Mouse (Mus musculus) heart, postnatal 10 days (tissue): Measurements from ENCODE around the gene Hnrnpl. TPM values are rescaled to one million over a fixed set of nuclear protein-coding genes. Genes with fewer than 3 reads are reported as not detected.

Experiments
- DNase-seq, 2 experiments: peaks; one replicate each; pipeline ENCODE4 v3.0.0; 2021
- intact Hi-C: fragments of 180-260 bp; cut with DNase I; formaldehyde crosslinking; loops from one replicate; pipeline ENCODE4 v1.15.1; 2025
- total RNA-seq, 2 experiments: library from RNA; stranded (reverse); gene quantifications; 2 replicates each; pipeline ENCODE4 v1.2.3; 2021

Gene Hnrnpl
- total RNA-seq = 100 to 1,000 TPM; 423 to 428 TPM

DNA sequence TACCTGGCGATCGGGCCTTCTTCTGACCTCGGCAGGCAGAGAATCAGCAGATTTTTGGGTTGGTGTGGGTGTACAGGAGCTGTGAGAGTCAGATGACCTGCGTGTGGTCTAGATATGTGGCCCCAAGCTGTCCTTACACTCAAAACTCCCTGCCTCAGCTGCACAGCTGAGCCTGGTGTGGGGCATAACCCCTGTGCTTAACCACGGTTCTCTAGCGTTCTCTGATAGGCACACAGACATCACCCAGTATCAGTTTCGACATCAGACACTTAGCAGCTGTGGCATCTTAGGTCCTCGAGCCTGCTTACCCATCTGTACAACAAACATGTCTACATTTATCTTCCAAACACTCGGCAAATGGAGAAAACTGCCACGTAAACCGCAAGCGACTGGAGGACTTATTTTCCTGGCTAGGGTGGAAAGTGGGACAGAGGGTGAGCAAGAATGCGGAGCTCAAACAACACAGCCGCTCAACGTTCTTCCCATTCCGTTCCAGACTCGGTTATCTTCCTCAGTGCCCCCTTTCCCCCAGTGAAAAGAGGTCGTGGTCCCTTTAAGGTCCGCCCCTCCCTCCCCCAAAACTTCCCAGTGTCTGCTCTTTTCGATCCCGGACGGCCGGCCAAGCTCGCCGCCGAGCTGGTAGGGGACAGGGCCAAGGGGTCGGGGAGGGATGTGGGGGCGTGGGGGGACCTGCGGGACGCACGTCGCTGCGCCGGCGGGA lies at the start of gene Hnrnpl:
TSS of gene Hnrnpl (plus strand) at position 321 of the 721 bp plus-strand sequence.
- intact Hi-C loops = loop anchor here (2.0 to 5.0 kb wide), 2 partner anchors 16 to 624 kb away; partner anchors contain the start of gene Ech1
- peak in 1 of 2 experiments; percentile 85 for DNase-seq

DNA sequence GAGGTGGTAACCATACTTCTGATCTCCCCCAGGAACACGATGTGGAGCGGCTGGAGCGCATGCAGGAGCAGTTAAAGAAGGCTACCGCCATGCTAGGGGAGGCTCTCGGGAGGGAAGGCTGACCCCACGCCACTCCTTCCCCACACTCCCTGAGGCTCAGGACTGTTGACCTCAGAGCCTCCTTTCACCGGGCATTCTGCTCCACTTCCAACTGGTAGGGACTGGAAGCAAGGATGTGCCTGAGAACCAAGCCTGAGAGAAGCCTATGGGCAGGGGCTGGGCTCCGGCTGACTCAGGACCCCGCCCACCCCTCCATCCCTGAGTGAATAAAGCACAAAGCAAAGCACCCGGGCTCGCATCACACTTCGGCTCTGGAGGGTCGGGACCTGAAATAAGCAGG lies 49.7 kb upstream of the Hnrnpl start:
- no peak for DNase-seq
- intact Hi-C loops = no loop called here

DNA sequence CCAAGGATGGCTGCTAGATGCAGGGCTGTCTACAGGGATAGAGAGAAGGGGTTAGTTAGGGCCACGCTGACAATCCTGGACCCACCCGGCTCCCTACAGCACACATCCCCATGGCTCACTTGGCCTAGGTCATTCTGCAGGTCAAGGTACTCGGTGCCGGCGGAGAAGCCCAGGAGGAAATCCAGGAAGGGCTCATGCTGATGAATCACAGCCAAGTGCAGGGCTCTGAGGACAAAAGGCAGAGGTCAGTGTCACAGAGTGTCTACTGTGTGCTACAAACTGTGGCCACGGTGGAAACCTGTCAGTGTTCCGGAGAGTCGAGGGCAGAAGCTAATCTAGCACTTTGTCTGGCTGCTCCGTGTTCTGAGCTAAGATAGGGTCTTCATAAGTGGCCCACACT lies 46.4 kb upstream of the Hnrnpl start:
- no peak for DNase-seq
- intact Hi-C loops = no loop called here

DNA sequence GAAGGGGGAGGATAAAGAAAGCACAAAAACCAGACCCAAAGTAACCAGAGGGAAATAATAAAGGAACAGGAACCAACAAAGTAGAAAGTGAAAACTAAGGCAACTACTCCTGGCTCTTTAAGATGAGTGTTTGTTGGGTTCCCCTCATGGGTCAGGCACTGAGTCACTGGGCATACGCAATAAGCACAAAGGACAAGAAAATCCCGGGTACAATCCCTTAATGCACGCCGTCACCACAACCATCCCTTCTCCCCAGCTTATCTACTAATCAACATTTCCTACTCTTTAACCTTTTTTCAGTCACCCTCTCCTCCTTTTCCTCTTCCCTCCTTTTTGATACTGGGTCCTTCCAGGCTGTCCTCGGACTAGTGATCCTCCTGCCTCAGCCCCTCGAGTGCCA lies 43.1 kb upstream of the Hnrnpl start:
- intact Hi-C loops = no loop called here

DNA sequence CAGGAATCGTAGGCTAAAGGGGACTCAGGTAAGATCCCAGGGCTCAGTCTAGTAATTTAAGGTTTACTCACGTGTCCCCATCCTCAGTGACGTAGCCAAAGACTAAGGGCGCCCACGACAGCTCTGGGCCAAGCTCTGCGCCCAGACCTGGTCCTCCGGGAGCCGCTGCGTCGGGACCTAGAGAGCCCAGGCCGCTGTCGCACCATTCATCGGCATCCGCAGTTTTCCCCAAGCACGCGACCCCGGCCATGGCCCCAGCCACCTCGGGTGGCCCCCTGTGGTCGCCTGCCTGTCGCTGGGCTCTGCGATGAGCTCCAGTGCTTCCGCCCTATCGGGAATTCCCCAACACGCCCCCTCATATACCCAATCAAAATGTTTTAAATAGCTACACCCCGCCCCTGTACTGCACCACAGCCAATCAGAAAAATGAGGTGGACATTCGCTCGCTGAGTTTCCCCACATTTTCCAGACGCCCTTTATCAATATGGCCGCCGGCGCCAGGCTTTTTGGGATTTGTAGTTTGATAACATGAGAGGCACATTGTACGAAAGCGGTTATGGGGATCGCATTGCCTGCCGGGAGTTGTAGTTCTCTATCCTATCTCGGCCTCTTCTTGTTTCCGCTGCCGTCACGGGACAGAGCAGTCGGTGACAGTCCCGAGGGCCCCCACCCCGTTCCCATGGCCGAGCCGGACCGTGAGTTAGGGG lies 42.0 kb upstream of the Hnrnpl start, which contains the start of gene Sirt2:
TSS of gene Sirt2 (plus strand) at position 563 of the 707 bp plus-strand sequence.
- intact Hi-C loops = no loop called here
- DNase-seq = peak; percentile 98 to 99

More for the DNA sequence above, 43.1 kb upstream of the Hnrnpl start:
- no peak for DNase-seq

DNA sequence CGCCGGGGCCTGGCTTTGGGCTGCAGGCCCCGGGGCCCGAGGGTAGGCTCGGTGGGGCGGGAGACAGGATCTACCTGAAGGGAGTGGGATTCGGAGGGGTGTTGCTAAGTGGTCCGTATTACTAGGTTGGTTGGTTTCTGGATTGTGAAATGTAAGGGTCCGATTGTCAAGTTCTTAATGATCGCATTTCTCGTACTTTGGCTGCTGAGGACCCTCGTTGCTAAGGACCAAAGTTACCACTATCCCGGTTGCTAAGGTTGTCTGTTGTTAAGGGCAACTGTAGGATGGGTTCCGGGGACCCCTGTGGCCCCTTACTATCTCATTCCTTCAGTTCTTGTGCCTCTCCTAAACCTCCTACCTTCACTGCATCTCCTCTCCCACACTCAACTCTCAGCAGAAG lies 41.4 kb upstream of the Hnrnpl start:
- intact Hi-C loops = no loop called here
- DNase-seq = no peak

DNA sequence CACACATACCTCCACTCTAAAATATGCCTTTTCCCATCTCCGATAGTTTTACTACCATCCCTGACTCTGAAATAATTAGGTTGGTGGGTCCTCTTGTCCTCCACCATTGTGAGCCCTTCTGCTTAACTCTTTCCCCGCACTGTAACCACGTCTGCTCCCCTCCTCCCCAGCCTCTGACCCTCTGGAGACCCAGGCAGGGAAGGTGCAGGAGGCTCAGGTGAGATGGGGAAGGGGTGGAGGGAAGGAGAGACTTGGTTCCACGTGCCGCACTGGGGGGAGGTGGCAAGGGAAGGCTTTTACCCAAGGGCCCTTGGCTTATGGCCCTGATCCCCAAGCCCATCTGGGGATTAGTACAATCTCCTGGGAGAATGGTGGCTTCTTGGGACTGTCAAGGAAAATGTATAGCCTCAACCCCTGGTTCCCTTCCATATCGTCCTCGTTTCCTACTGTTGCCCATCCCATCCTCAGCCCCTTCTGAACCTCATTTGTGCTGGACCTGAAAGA lies 40.8 kb upstream of the Hnrnpl start, which contains the start of gene Nfkbib:
TSS of gene Nfkbib (minus strand) at position 51 of the 504 bp plus-strand sequence.
- no peak for DNase-seq
- intact Hi-C loops = no loop called here

DNA sequence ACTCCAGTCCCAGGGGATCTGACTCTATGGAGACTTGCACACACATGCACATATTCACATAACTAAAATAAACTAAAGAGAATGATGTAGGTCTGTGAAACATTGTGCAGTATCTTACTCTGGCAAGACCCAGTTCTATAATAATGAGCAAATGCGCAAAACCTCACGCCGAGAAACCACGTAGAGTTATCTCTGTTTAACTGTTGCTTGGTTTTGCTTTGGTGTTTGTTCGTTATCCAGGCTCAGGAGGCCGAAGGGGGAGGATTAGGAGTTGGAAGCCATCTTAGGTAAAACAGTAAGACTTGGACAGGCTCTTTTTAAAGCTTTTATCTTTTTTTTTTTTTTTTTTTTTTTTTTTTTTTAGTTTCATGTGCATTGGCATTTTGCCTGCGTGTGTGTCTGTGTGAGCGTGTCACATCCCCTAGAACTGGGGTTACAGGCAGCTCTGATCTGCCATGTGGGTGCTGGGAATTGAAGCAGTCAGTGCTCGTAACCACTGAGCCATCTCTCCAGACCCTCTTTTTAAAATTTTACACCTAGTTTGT lies 38.9 kb upstream of the Hnrnpl start:
- DNase-seq = no peak
- intact Hi-C loops = no loop called here

DNA sequence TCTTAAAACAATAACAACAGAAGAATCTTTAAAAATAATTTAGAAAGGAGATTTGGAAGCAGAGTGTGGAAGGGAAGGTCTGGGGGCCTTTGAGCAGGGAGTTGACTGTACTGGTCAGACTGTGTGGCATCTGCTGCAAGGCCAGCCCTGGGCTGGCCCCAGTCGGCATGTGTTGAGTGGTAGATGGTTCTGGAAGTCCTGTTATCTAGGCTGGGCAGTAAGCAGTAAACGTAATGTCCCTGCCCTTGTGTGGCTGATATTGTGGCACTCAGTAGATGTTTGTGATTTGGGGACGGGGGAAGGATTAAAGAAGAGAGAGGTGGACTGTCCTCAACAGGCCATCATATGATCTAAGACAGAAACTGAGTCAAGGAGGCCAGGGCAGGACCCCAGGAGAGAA lies 38.0 kb upstream of the Hnrnpl start:
- DNase-seq = no peak
- intact Hi-C loops = no loop called here

DNA sequence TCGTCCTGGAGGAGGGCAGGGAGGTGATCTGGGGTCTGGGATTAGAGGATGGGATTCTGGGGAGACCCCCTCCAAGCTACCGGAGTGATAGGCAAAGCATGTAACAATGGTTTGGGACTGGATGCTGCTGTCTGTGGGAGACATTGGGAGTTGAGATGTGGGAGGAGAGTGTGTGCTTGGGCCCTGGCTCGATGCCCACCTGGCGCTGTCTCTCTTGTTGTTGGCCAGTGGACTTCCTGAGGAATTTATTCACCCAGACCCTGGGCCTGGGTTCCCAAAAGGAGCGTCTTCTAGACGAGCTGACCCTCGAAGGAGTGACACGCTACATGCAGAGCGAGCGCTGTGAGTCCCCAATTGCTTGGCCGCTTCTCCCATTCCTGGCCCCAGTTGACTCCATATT lies 36.5 kb upstream of the Hnrnpl start:
- intact Hi-C loops = loop anchor here (1.0 kb wide), 1 partner anchor 205 kb away; no protein-coding TSS in a partner anchor
- DNase-seq = peak in 1 of 2 experiments; percentile 38

DNA sequence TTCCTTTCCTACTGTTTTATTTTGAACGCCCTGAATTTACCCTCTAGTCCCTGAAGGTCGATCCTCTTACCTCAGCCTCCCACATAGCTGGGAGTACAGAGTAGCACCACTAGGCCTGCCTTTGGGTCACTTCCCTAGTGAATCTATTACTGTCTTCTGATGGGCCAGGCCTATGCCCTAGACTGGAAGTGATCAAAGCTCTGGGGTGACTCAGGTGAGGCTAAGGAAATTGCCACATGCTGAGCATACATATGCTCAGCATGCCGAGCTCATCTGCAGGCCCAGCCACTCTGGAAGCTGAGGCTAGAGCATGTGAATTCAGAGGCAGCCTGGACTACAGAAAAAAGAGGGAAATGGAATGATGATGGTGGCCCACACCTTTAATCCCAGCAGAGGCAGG lies 35.2 kb upstream of the Hnrnpl start:
- intact Hi-C loops = no loop called here
- no peak for DNase-seq

DNA sequence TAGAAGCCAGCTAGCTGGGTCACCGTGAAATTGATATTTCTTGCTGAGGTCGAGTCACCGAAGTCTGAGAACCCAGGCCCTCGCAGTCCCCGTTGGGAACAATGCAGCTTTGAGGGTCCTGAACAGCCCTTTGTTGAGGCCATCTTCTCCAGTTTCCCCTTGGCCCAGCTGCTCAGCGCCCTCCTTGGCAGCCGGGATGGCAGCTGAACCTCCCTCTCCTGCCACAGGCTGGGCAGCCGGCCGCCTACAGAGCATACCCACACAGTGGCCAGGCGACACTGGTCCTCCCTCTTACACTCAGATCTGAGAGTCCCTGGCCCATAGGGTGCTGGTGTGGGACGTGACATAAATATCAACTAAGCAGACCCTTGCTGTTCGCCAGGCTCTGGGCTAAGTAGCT lies 34.2 kb upstream of the Hnrnpl start:
- intact Hi-C loops = no loop called here
- no peak for DNase-seq

DNA sequence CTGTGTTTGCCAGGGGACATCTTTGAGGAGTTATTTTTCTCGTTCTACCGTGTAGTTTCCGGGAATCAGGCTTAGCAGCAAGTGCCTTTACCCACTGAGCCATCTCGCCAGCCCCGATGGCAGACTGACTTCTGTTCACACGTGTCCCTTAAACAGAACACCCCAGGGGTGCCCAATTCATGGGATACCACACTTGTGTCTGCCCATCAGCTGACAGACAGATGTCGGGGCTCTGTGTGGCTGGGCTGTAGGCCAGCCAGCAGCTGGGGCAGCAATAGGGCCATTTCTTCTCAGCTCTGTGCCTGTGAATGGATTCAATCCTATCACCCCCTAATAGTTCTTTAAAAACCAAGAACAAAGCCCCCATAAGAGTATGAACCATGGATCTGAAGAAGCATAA lies 33.2 kb upstream of the Hnrnpl start:
- intact Hi-C loops = no loop called here
- no peak for DNase-seq

DNA sequence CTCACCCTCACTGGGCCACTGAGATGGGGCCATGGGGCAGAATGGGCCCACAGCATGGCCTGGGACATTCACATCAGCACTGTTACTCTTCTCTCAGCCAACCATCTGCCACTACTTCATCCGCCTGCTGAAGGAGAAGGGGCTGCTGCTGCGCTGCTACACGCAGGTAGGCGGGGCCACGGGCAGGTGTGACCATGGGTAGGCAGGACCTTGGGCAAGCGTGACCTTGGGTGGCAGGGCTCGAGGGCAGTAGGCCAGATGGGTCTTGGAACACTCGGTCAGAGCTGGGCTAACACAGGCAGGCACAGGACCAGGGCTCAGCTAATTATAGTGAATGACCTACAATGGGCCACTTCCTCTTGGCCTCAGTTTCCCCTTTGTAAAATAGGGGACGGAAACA lies 29.5 kb upstream of the Hnrnpl start:
- intact Hi-C loops = no loop called here

DNA sequence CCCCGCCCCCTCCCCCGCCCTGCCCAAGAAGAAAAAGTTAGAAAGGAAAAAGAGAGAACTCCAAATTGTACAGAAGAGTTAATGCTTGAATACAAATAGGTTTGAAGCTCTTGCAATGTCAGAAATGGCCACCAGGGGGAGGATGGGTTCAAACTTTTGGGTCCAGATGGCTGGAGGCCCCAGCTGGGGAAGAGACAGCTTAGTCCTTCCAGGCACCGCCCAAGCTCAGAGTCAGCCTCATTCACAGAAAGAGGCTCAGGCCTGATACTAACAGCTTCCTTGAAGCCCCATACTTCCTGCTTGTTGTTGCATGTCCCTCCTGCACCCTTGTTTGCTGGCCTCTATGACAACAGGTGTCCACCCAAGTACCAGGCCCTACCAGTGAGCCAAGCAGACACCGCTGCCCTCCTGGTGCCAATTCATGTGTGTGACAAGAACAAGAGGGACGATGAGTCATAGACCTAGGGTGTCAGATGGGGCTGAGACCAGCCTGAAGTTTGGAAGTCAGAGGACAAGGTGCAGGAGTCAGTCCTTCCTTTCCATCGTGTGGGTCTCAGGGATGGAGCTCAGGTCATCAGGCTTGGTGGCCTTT lies 28.2 kb upstream of the Hnrnpl start:
- intact Hi-C loops = loop anchor here (2.0 to 5.0 kb wide), 2 partner anchors 87 to 257 kb away; no protein-coding TSS in a partner anchor
- peak; percentile 93 to 96 for DNase-seq

More for the DNA sequence above, 29.5 kb upstream of the Hnrnpl start:
- DNase-seq = peak in 1 of 2 experiments; percentile 31

DNA sequence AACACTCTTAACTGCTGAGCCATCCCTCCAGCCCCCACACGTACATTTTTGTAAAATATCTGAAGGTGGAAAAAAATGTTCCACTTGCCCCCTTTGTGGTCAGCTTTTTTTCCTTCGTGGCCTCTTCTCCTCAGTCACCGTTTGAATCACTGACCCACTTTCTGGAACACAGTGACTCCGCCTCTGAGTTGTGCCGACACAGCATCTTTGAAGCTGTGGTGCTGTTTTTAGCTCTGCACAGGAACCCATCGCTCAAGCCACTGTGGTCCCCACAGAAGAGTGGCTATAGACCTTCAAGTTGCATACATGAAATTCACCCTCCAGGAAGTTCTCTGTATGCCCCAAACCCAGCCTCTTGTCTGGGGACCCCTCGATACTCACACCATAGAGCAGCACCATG lies 27.5 kb upstream of the Hnrnpl start:
- intact Hi-C loops = loop anchor here (2.0 to 5.0 kb wide), 2 partner anchors 86 to 256 kb away; no protein-coding TSS in a partner anchor
- peak in 1 of 2 experiments; percentile 29 for DNase-seq

DNA sequence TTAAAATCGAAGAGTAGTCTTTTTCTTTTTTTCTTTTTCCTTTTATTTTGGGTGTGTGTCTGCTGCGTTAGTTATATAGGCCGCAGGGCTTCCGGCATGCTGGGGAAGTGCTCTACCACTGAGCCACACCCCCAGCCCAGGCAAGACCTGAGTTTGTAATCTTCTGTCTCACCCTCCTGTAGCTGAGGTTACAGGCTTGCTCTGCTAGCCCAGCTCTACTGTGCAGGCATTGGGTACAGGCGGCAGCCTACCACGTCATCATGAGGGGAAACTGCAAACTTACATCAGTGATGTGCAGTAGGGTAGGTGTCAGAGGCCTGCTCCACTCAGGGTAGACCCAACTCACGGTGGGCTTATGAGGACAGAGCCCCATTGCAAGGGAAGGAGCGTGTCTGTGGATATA lies 27.1 kb upstream of the Hnrnpl start:
- DNase-seq = peak in 1 of 2 experiments; percentile 27
- intact Hi-C loops = loop anchor here (2.0 to 5.0 kb wide), 2 partner anchors 86 to 256 kb away; no protein-coding TSS in a partner anchor

DNA sequence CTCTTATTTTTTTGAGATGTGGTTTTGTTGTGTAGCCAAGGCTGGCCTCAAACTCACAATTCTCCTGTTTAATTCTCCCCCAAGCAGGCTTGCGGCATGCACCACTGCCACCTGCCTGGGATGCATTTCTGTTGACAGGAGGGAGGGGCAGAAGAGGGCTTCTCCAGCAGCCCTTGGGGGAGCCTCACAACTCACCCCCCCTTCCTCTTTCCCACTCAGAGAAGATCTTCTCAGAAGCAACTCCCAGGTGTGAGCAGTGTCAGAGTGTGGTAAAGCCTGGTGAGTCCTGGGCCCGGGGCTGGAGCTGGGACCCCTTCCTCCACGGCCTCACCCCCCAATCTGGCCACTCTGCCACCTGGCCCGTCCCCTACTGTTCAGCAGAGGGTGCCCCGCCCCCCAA lies 23.2 kb upstream of the Hnrnpl start:
- intact Hi-C loops = no loop called here
- DNase-seq = no peak

DNA sequence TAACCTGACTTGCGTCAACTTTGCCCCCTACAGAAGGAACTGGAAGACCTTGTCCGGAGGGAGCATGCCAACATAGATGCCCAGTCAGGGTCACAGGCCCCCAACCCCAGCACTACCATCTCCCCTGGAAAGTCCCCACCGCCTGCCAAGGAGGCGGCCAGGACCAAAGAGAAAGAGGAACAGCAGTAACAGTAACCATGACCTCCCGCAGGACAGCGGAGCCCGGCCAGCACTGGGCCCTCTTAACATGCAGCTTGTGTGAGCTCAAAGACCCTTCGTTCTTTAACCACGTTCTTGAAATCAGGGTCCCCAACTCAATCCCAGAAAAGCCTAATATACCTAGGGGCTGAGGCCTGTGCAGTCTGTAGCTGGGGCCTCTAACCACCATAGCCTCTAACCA lies 20.5 kb upstream of the Hnrnpl start:
- intact Hi-C loops = no loop called here
- no peak for DNase-seq

DNA sequence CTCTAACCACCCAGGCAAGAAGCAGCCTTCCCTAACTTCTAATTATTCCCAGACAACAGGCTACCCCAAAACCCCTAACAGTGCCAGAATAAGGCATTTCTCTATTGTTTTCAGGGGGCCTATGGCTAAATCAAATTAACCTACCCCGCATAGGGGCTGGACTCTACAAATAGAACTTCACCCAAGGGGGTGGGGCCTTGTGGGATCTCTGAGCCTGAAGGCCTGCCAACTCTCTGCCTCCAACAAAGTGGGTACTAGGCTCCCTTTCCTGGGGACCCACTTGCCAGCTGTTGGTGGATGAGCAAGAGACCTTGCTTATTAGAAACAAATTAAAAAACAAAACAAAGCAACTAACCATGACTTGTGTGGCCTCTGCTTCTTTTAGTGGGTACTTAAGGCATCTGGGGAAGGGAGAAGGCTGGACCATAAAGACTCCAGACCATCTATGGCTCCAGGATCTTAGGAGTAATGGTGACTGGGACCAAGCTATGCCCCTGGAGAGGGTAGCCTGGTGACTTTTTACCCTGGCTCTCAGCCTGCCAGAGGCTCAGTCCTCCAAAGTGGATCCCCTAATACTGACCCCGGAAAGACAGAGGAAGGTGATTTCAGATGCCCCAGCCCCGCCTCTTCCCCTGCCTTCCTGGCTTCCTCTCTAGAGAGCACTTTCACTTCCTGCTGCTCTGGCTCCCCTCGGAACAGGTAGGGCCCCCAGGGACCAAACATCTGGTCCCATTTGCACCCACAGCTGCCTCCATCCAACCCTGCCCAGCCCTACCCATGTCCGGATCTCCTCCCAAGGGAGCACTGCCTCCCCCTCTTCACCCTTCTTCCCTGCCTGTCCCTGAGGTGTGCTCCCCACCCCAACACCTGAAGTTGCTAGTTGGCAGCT lies 19.8 kb upstream of the Hnrnpl start, which contains the start of gene Rinl:
TSS of gene Rinl (plus strand) at position 663 of the 889 bp plus-strand sequence.
- DNase-seq = no peak
- intact Hi-C loops = no loop called here
